Mouse (Mus musculus): ENCODE results near the gene Nucb1. TPM values are rescaled to one million over a fixed set of nuclear protein-coding genes. Genes with fewer than 3 reads are reported as not detected.
"Not testable (repeated sequence)": the region's sequence is repeated elsewhere in the genome, so short reads cannot be mapped to it uniquely, and the experiment has no call there.

Gene Nucb1
- polyA plus RNA-seq, 1 experiment from 2014 or later = 121 TPM

- H3K27ac ChIP-seq (replicated peaks) = peak within 1 kb of the TSS; percentile 82
- WGBS = under 1% methylated on average over 55 of the region's 58 CpGs
These were observed 43.7 kb downstream of the Nucb1 start, which contains the start of gene Bax for GRCm38 (mm10) chr7:45466283-45467089. Gene Bax (minus strand): TSS chr7:45466898.

DNA sequence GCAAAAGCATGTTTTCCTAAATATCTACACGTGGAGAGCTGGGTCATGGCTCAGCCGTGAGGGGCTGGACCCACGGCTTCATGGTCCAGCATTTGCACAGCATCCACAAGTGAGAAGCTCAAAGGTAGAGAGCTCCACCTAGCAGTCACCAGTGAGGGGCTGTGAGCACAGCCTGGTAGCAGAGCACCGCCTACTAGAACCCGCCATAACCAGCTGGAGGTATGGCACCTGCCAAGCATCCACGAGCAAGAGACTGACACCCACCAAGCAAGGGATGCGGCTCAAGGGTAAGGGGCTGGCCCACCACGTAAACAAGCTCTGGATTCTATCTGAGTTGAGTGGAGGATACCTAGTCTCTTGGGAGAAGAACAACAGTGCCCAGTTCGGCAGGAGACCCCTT is 44.7 kb downstream of the Nucb1 start:
- Histone ChIP-seq H3K27ac (replicated peaks) (no peak overlapping the region), H3K4me1 (replicated peaks) (peaks cover 46% of the 10 kb centered on the region), H3K4me2 (peak overlapping the region; percentile 87), H3K27me3 (no peaks in the 10 kb centered on the region), H3K36me3 (peaks cover 40% of the 10 kb centered on the region), H3K9ac (peak overlapping the region; percentile 93), H3K9me3 (no peaks in the 10 kb centered on the region), H3K4me3 (peak overlapping the region; percentile 94)
- WGBS = 81% methylated on average over 9 of the region's 9 CpGs
- no peak for ATAC-seq (ENCODE audit: low read depth)

More at GRCm38 (mm10) chr7:45466283-45467089, 43.7 kb downstream of the Nucb1 start, which contains the start of gene Bax:
- Histone ChIP-seq H3K36me3 (peaks cover 40% of the 10 kb centered on the region), H3K4me3 (peak within 1 kb of the TSS; percentile 94), H3K4me1 (replicated peaks) (peaks cover 38% of the 10 kb centered on the region), H3K9me3 (no peaks in the 10 kb centered on the region), H3K27me3 (no peaks in the 10 kb centered on the region), H3K9ac (peak within 1 kb of the TSS; percentile 93), H3K4me2 (peak within 1 kb of the TSS; percentile 87)
- peak; percentile 75 for ATAC-seq (ENCODE audit: low read depth)

GRCm38 (mm10) chr7:45465112-45465511 is 45.1 kb downstream of the Nucb1 start:
- H3K4me1 ChIP-seq (replicated peaks) = peaks cover 51% of the 10 kb centered on the region
- H3K9me3 ChIP-seq = no peaks in the 10 kb centered on the region
- peak overlapping the region; percentile 87 for H3K4me2 ChIP-seq
- no peak for ATAC-seq (ENCODE audit: low read depth)
- 96% methylated on average over 12 of the region's 12 CpGs for WGBS
- H3K9ac ChIP-seq = 0 out of 2 replicates have a peak overlapping the region, but pooled peaks have one; percentile 93
- H3K36me3 ChIP-seq = peaks cover 40% of the 10 kb centered on the region
- H3K27ac ChIP-seq (replicated peaks) = no peak overlapping the region
- peak overlapping the region; percentile 94 for H3K4me3 ChIP-seq
- H3K27me3 ChIP-seq = no peaks in the 10 kb centered on the region

GRCm38 (mm10) chr7:45463987-45464778 is 46.0 kb downstream of the Nucb1 start:
- H3K9me3 ChIP-seq = no peaks in the 10 kb centered on the region
- H3K4me3 ChIP-seq = no peak overlapping the region
- no peak for ATAC-seq (ENCODE audit: low read depth)
- peaks cover 53% of the 10 kb centered on the region for H3K4me1 ChIP-seq (replicated peaks)
- H3K27ac ChIP-seq (replicated peaks) = no peak overlapping the region
- 95% methylated on average over 7 of the region's 7 CpGs for WGBS
- H3K4me2 ChIP-seq = no peak overlapping the region
- no peak overlapping the region for H3K9ac ChIP-seq
- no peaks in the 10 kb centered on the region for H3K27me3 ChIP-seq
- peaks cover 40% of the 10 kb centered on the region for H3K36me3 ChIP-seq

- not testable (repeated sequence) for H3K27ac ChIP-seq (replicated peaks); H3K4me2 ChIP-seq; H3K9me3 ChIP-seq; H3K4me3 ChIP-seq; H3K27me3 ChIP-seq; H3K9ac ChIP-seq; ATAC-seq (ENCODE audit: low read depth)
- 85% methylated on average over 4 of the region's 4 CpGs for WGBS
- Histone ChIP-seq H3K36me3 (peaks cover 45% of the 10 kb centered on the region), H3K4me1 (replicated peaks) (peaks cover 59% of the 10 kb centered on the region)
These were observed 47.3 kb downstream of the Nucb1 start for GRCm38 (mm10) chr7:45462868-45463267.

DNA sequence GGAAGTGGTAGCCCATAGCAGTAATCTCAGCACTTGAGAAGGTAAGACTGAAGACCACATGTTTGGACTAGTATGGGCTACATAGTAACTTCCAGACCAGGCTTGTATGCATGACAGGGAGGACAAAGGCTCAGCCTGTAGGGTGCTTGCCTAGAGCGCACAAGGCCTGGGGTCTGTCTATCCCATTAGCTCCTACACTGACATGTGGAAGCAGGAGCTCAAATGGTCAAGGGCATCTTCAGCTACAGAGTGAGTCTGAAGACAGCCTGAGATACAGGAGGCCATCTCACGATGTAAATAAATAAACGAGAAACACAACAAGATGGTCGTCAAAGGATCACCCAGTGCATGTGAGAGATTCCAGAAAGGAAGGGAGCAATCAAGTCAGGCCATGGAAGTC is 47.9 kb downstream of the Nucb1 start:
- Histone ChIP-seq H3K27me3 (no peaks in the 10 kb centered on the region), H3K4me3 (no peak overlapping the region), H3K9me3 (no peaks in the 10 kb centered on the region), H3K4me1 (replicated peaks) (peaks cover 62% of the 10 kb centered on the region), H3K9ac (no peak overlapping the region), H3K27ac (replicated peaks) (no peak overlapping the region), H3K4me2 (no peak overlapping the region), H3K36me3 (peaks cover 51% of the 10 kb centered on the region)
- 95% methylated on average over 4 of the region's 4 CpGs for WGBS
- ATAC-seq (ENCODE audit: low read depth) = no peak

GRCm38 (mm10) chr7:45461781-45462180 is 48.4 kb downstream of the Nucb1 start:
- Histone ChIP-seq H3K9ac (peak overlapping the region; percentile 54), H3K27ac (replicated peaks) (peak overlapping the region; percentile 54; the same call in 1 of the 2 replicates), H3K4me3 (no peak overlapping the region), H3K9me3 (no peaks in the 10 kb centered on the region), H3K4me1 (replicated peaks) (peaks cover 64% of the 10 kb centered on the region), H3K27me3 (no peaks in the 10 kb centered on the region), H3K36me3 (peaks cover 56% of the 10 kb centered on the region), H3K4me2 (no peak overlapping the region)
- WGBS = 72% methylated on average over 4 of the region's 4 CpGs
- ATAC-seq (ENCODE audit: low read depth) = no peak

GRCm38 (mm10) chr7:45461326-45461725 is 48.9 kb downstream of the Nucb1 start:
- Histone ChIP-seq H3K4me1 (replicated peaks) (peaks cover 66% of the 10 kb centered on the region), H3K27me3 (no peaks in the 10 kb centered on the region), H3K27ac (replicated peaks) (peak overlapping the region; percentile 97), H3K4me2 (no peak overlapping the region), H3K36me3 (peaks cover 61% of the 10 kb centered on the region), H3K9me3 (no peaks in the 10 kb centered on the region), H3K4me3 (no peak overlapping the region), H3K9ac (peak overlapping the region; percentile 66)
- no peak for ATAC-seq (ENCODE audit: low read depth)
- WGBS = 26% methylated on average over 5 of the region's 5 CpGs

DNA sequence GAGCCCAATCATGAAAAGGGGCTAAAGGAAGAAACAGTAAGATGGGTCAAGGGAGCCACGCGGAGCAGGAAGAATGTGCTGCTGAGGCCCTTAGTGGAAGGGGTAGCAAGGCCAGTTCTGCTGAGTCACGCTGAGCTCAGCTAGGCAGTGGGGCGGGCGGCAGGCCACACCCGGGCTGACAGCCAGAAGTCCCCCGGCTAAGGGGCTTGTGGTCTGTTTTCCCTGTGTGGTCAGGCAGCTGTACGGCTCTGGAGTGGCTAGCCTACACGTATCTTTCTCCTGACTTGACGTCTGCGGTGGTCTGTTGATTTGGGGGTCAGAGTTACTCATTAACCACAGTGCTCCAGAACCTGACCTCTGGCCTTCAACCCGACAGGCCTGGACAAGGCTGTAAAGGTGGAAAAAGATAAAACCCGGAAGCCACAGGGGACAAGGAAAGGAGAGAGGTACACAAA is 49.3 kb downstream of the Nucb1 start:
- H3K27me3 ChIP-seq = no peaks in the 10 kb centered on the region
- no peak for ATAC-seq (ENCODE audit: low read depth)
- H3K36me3 ChIP-seq = peaks cover 65% of the 10 kb centered on the region
- WGBS = 28% methylated on average over 13 of the region's 13 CpGs
- H3K4me3 ChIP-seq = peak overlapping the region; percentile 69; the same call in 1 of the 2 replicates
- no peaks in the 10 kb centered on the region for H3K9me3 ChIP-seq
- peak overlapping the region; percentile 58 for H3K4me2 ChIP-seq
- peak overlapping the region; percentile 97 for H3K27ac ChIP-seq (replicated peaks)
- peak overlapping the region; percentile 66 for H3K9ac ChIP-seq
- H3K4me1 ChIP-seq (replicated peaks) = peaks cover 62% of the 10 kb centered on the region

DNA sequence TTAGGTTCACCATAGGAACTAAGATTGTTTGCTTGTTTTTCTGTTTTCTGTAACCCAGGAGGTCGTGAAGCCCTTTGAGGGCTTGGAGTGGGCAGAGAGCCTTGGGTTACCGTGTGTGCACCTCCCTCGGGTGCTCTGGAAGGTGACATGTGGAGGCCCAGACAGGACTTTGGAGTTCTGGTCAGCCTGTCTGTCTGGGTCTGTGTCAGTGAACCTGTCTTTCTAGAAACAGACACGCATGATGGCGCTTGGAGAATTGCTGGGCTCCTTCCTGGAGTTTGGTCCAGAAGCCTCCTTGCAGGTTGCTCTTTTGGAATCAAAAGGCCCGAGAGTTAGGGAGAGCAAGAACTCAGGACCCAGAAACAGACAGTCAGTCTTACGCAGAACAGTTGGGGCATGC is 49.8 kb downstream of the Nucb1 start:
- H3K27me3 ChIP-seq = no peaks in the 10 kb centered on the region
- peak overlapping the region; percentile 97 for H3K27ac ChIP-seq (replicated peaks)
- H3K9me3 ChIP-seq = no peaks in the 10 kb centered on the region
- peak overlapping the region; percentile 66 for H3K9ac ChIP-seq
- 77% methylated on average over 7 of the region's 7 CpGs for WGBS
- peaks cover 57% of the 10 kb centered on the region for H3K4me1 ChIP-seq (replicated peaks)
- ATAC-seq (ENCODE audit: low read depth) = peak; percentile 2; the same call in 1 of the 2 replicates
- peaks cover 67% of the 10 kb centered on the region for H3K36me3 ChIP-seq
- H3K4me3 ChIP-seq = peak overlapping the region; percentile 69
- peak overlapping the region; percentile 58 for H3K4me2 ChIP-seq

DNA sequence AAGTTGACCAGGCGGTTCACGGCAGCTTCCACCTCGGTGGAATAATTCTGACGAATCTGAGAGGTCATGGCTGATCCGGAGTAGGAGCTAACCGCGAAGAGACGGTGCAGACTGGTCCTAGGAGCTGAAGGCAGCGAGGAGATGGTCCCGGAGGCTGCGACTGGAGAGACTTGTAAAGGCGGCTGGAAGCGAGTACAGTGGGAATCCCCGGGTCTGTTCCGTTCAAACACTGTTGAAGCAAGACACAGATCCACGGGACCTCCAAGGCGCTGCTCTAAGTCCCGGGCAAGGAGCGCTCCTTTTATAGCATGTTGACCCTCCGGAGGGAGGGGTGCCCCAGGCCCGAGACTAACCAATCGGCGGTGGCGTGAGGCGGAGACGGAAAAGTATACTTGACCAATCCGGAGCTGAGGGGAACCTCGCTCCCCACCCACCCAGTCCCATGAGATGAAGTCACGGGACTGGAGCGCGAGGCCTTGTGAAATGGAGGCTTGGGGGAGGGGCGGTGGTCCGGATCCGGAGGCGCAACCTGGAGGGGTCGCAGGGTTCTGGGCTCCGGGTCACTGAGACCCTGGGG is 50.6 kb downstream of the Nucb1 start, which contains the start of gene Ftl1:
Gene Ftl1, minus strand, starts transcription at position 321 of the 577 bp plus-strand sequence.
- ATAC-seq (ENCODE audit: low read depth) = peak; percentile 97
- peaks cover 67% of the 10 kb centered on the region for H3K36me3 ChIP-seq

More for the DNA sequence above, 50.6 kb downstream of the Nucb1 start, which contains the start of gene Ftl1:
- peaks cover 49% of the 10 kb centered on the region for H3K4me1 ChIP-seq (replicated peaks)
- under 1% methylated on average over 35 of the region's 37 CpGs for WGBS
- H3K27ac ChIP-seq (replicated peaks) = peak within 1 kb of the TSS; percentile 97
- H3K27me3 ChIP-seq, H3K9me3 ChIP-seq: not testable (repeated sequence)
- H3K9ac ChIP-seq = peak within 1 kb of the TSS; percentile 90
- peak within 1 kb of the TSS; percentile 69 for H3K4me3 ChIP-seq
- H3K4me2 ChIP-seq = peak within 1 kb of the TSS; percentile 96

All from neural tube, embryonic 13.5 days (tissue).